Mouse (Mus musculus) lung, postnatal 14 days (tissue): Measurements from ENCODE around the gene Inf2.
A peak's percentile ranks its signal among the peaks of the same experiment; 100 is the strongest.

Experiments used
- DNase-seq: peaks from one replicate; pipeline ENCODE4 v3.0.0; 2021

The Inf2 gene

GRCm38 (mm10) chr12:112627097-112627881, 38.7 kb downstream of the Inf2 start:
- DNase-seq: no peak

- DNase-seq: no peak
Observed at GRCm38 (mm10) chr12:112628197-112628596, 39.6 kb downstream of the Inf2 start.

GRCm38 (mm10) chr12:112628928-112629721, 40.5 kb downstream of the Inf2 start:
- peak; percentile 75 for DNase-seq

GRCm38 (mm10) chr12:112630029-112630428, 41.4 kb downstream of the Inf2 start:
- DNase-seq: no peak

- no peak for DNase-seq
Observed at GRCm38 (mm10) chr12:112630796-112631195, 42.2 kb downstream of the Inf2 start.

DNA sequence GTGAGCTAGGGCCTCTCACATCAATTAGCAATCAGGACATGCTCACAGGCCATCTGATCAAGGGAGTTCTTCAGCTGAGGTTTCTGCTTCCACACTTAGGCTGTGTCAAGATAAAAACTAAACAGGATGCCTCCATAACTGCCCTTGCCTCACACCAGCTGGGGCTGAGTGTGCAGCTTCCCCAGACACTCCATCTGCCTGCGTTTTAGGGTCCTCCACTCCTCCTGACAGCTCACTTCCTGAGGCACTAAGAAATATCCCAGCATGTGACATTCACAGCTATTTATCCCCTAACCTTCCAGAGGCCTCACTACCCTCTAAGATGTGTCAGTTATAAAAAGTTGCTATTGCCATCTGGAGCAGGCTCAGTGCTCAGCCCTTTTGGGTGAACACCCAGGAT, 42.9 kb downstream of the Inf2 start:
- no peak for DNase-seq

GRCm38 (mm10) chr12:112632084-112632777, 43.6 kb downstream of the Inf2 start:
- DNase-seq: no peak

DNA sequence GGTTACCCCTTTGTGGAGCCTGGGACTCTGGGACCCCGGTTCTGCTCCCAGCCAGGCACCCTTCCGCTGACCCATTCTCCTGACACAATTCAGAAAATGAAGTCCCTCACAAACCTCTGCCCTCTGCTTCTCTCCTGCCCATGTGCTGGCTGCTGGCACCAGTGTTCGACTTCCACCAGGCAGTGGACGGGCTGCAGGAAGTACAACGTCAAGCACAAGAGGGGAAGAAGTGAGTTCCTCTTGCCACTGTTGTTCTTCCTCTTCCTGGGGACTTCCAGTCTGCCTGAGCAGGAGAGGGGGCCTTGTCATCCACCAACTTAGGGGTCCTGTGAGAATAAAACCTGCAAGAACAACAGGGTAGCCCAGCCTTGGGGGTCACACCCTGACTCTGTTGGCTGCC, 44.3 kb downstream of the Inf2 start:
- DNase-seq: no peak

DNA sequence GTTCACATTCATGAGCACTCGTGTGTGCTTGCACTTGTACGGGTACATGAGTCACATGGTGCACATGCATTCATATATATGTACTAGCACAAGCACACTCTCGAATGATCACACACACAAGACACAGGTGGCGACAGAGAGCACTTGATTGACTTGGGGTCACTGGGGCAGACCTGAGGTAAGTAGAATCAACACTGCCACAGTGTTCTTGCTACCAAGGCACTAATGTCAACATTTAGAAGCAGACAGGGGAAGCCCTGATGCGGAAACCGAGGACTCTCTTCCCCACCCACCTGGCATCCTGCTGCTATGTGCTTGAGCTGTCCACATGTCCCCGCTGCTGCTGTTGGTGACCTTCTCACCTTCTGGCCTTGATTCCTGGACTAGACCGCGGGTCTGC, 45.1 kb downstream of the Inf2 start:
- no peak for DNase-seq

GRCm38 (mm10) chr12:112639526-112639925, 50.9 kb downstream of the Inf2 start:
- no peak for DNase-seq

DNA sequence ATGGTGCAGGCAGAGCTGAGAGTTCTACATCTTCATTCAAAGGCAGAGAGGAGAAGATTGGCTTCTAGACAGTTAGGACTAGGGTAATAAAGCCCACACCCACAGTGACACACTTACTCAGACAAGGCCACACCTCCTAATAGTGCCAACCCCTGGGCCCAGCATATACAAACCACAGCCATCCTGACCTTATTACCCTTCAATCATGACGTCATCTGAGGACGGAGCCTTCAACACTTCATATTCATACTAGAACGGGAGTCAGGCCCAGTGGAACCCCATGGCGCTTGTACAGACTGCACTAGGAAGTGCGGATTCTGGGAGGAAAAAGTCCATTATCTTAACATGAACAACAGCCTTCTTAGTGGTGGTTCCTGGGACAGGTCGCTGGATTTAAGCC, 54.5 kb downstream of the Inf2 start:
- DNase-seq: no peak

- DNase-seq: peak; percentile 99
Observed at GRCm38 (mm10) chr12:112644180-112644854, 55.7 kb downstream of the Inf2 start, which contains the start of gene Siva1. Siva1 (plus strand) TSS chr12:112644679.

GRCm38 (mm10) chr12:112644855-112645506, 56.4 kb downstream of the Inf2 start:
- peak; percentile 35 for DNase-seq

DNA sequence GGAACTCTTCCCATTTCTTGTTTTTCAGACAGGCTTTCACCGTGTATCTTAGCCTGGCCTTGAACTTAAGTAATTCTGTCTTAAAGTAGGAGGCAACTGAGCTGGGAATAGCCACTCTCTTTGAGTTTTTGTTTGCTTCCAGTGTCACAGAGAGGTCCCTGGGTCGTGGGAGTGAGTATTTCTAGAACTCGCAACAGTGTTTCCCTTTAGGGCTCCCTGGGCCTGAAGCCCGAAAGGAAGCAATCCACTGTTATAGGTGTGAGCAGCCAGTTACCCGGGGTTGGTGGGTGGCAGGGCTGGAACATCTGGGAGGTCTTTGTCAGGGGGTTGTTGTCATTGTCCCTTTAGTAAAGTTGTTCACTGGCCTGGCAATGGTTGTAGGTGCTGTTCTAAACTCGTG, 57.6 kb downstream of the Inf2 start:
- no peak for DNase-seq

DNA sequence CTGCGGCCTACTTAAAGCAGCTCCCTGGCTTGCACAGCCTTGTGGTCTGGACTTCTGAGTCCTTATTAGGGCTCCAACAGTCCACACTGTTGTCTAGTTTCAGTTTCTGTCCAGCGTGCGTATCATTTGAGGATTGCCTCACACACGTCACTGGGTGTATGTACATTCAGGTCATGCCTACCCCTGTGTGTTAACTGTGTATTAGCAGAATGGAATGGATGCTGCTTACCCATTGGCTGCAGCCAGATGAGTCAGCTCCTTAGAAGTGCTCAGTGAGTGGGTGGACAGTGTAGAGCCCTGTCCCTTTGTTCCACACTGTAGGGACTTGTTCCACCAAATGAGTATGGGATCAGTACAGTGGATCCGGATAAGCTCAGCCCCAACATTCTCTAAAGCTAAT, 59.5 kb downstream of the Inf2 start:
- DNase-seq: no peak

- no peak for DNase-seq
Observed at GRCm38 (mm10) chr12:112651778-112652439, 63.3 kb downstream of the Inf2 start.

DNA sequence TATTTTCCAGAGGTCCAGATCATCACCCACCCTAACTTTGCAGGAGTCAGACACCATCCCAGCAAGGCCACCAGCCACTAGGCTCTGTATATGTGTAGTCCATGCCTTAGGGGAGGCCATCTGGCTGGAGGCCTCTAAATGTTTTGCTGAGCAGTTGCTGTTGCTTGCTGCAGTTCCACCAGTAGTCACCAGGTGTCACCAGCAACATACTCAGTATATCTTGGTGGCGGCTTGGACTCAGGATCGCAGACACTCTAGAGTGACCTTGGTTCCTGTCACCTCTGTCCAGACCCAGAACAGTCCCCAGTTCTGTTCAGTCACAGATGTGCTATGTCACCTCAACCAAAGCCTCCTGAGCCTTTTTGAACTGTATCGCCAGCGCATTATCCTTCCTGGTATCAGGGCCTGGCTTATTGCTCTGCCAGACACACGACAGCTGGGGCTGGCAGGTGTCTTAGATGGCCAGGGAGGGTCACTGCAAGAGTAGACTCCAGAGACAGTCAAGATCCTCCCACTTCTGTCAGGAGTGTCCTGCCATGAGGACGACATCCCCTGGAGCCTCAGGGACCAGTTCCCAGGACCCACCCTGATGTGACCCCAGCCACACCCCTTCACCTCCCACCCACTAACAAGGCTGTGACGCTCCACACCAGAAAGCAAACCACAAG, 64.7 kb downstream of the Inf2 start:
- DNase-seq: peak; percentile 93

- no peak for DNase-seq
Observed at GRCm38 (mm10) chr12:112654076-112654475, 65.5 kb downstream of the Inf2 start.

DNA sequence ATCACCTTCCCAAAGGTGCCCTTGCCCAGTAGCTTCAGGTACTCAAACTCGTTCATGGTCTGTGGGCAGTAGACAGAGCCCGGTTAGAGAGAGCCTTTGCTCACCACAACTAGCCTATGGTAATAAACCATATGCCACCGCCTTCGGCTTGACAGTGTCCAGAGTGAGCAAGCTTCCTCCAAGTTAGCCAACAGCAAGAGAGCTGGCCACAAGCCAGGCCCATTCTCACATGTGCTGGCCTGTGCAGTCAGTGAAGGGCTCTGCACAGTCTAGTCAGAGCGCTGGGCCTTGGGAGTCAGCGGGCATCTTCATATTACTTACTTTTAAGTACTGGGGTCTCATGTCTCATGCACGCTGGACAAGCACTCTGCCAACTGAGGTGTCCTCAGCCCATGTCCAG, 70.0 kb downstream of the Inf2 start:
- peak; percentile 47 for DNase-seq

DNA sequence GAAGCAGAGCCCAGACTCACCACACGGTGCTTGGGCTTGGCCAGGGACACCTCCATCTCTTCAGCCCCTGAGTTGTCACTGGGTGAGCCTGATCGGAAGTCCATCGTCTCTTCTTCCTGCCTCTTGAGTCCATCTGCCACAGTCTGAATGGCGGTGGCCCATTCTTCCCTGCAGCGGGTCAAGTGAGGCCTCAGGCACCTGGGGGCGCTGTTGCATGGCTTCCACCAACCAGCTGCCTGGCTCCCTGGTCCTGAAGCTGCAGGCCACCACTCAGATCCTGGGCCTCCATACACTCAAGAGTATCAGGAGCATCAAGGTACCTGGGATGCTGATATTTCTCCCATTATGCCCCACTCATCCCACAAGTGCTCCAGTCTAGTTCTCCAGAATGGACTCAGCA, 70.5 kb downstream of the Inf2 start:
- DNase-seq: peak; percentile 86
